23 mouse cellular contexts compared by ENCODE assay signal in genomic region chr6:68736647-68737046, GRCm38 (mm10).
"Had no signal": no experiment of that assay in that cellular context is flagged by ENCODE, and none has a peak within 500 bp of the region (broad histone marks: within the 10 kb centered on the region; RNA-seq: fewer than 3 reads in every experiment).

No protein-coding gene starts in this region.

- ATAC-seq: liver, postnatal 0 days; lung, postnatal 0 days; midbrain, embryonic 13.5 days; midbrain, embryonic 15.5 days had no signal

- H3K27me3 ChIP-seq: liver, embryonic 13.5 days; liver, embryonic 15.5 days; lung, embryonic 15.5 days; megakaryocyte, embryonic 14.5 days; midbrain, embryonic 13.5 days; midbrain, embryonic 15.5 days; neural tube, embryonic 12.5 days; stomach, embryonic 15.5 days had no signal

- H3K9ac ChIP-seq: liver, embryonic 13.5 days; liver, embryonic 15.5 days; liver, postnatal 0 days; lung, embryonic 15.5 days; midbrain, embryonic 13.5 days; midbrain, embryonic 15.5 days; neural tube, embryonic 12.5 days; stomach, embryonic 15.5 days had no signal

- H3K27ac ChIP-seq: liver, embryonic 13.5 days; liver, embryonic 15.5 days; lung, embryonic 15.5 days; macrophage; midbrain, embryonic 13.5 days; midbrain, embryonic 15.5 days; neural tube, embryonic 12.5 days; stomach, embryonic 15.5 days had no signal

- H3K4me2 ChIP-seq: liver, embryonic 11.5 days; liver, embryonic 13.5 days; liver, embryonic 15.5 days; lung, embryonic 15.5 days; midbrain, embryonic 11.5 days; midbrain, embryonic 13.5 days; midbrain, embryonic 15.5 days; neural tube, embryonic 12.5 days; stomach, embryonic 15.5 days had no signal

- H3K9me3 ChIP-seq: liver, embryonic 13.5 days; liver, embryonic 15.5 days; lung, embryonic 15.5 days; megakaryocyte, embryonic 14.5 days; midbrain, embryonic 13.5 days; midbrain, embryonic 15.5 days; neural tube, embryonic 12.5 days; stomach, embryonic 15.5 days had no signal

- H3K4me1 ChIP-seq: liver, embryonic 13.5 days; liver, embryonic 15.5 days; lung, embryonic 15.5 days; megakaryocyte, embryonic 14.5 days; midbrain, embryonic 13.5 days; midbrain, embryonic 15.5 days; neural tube, embryonic 12.5 days; stomach, embryonic 15.5 days had no signal

- H3K4me3 ChIP-seq: liver, embryonic 13.5 days; liver, embryonic 15.5 days; lung, embryonic 15.5 days; megakaryocyte, embryonic 14.5 days; midbrain, embryonic 13.5 days; midbrain, embryonic 15.5 days; neural tube, embryonic 12.5 days; stomach, embryonic 15.5 days had no signal

- H3K36me3 ChIP-seq: liver, embryonic 13.5 days; liver, embryonic 15.5 days; lung, embryonic 15.5 days; midbrain, embryonic 13.5 days; midbrain, embryonic 15.5 days; neural tube, embryonic 12.5 days; stomach, embryonic 15.5 days had no signal

- DNase-seq: liver, embryonic 13.5 days; liver, postnatal 0 days; lung, adult 2 months; lung, postnatal 14 days; lung, postnatal 36 days; retina, postnatal 1 day; right cerebral cortex, adult 18-20 months; right cerebral cortex, postnatal 25 days; right cerebral cortex, postnatal 4 days; thymus, adult 18-20 months; thymus, postnatal 14 days; thymus, postnatal 36 days had no signal
